Mouse (Mus musculus) stomach, postnatal 0 days (tissue): ENCODE measurements around the gene Tmprss6.

Experiments used
- CTCF ChIP-seq: IDR thresholded peaks from 2 replicates; pipeline ENCODE4 v1.5.1; 2016; ENCODE audit warnings: antibody characterized with exemption, low read depth, mild to moderate bottlenecking, moderate library complexity
- EP300 ChIP-seq: optimal IDR thresholded peaks from 2 replicates; pipeline ENCODE3; 2016; ENCODE audit warnings: antibody characterized with exemption

DNA sequence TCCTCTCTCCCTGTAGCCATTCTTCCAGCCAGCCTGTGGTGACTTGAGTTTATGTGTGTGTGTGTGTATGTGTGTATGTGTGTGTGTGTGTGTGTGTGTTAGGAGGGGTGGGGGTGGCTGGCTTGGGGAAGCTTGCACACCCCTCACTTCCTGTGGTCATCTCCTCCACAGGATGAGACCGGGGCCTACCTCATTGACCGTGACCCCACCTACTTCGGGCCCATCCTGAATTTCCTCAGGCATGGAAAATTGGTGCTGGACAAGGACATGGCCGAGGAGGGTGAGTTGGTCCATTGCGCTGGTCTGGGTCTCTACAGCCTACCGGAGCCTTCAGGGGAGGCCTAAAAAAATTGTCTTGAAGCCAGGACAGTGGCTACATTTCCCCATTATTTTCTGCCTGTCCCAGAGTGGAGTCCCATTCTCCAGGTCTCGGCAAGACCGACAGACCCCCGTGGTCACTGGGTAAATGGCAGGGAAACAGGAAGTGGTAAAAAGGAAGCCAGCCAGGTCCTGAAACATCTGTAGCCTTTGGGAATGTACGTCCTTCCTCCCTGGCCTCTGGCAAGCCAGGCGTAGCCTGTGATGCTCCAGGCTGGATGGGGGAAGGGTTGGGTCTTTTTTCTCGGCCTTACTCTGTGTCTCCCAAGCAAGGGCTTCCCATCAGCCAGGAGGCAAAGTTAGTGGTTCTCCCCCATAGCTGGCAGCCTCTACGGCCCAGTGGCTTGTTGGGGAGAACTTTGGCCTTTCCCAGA, 38.4 kb downstream of the Tmprss6 start:
- TF ChIP-seq CTCF (no peak), EP300 (no peak)
